Mouse (Mus musculus) hindbrain, embryonic 10.5 days (tissue): ENCODE measurements at regions not wholly inside any gene's neighbourhood (a gene's known extent, or its start where the extent isn't known, plus 50 kb on each side); places are given as distances from the start of the nearest gene placed in this dataset.

Source experiments
- DNase-seq: peaks from one replicate; pipeline ENCODE4 v3.0.0-alpha.2; 2017; ENCODE audit warnings: low spot score
- H3K27ac ChIP-seq: fragments of 300-500 bp; sonication (generic); 2 replicates; pipeline ENCODE4 v1.5.1; 2016; ENCODE audit warnings: mild to moderate bottlenecking, moderate library complexity
- H3K27me3 ChIP-seq: fragments of 300-500 bp; sonication (generic); 2 replicates; pipeline ENCODE4 v1.6.1; 2016; ENCODE audit warnings: mild to moderate bottlenecking; ENCODE audit not compliant: poor library complexity, insufficient read depth, severe bottlenecking
- H3K36me3 ChIP-seq: fragments of 300-500 bp; sonication (generic); 2 replicates; pipeline ENCODE4 v1.6.1; 2016; ENCODE audit warnings: mild to moderate bottlenecking, moderate library complexity
- H3K4me1 ChIP-seq: fragments of 300-500 bp; sonication (generic); replicated peaks from 2 replicates; pipeline ENCODE4 v1.6.1; 2016; ENCODE audit warnings: mild to moderate bottlenecking
- H3K4me3 ChIP-seq: fragments of 300-500 bp; sonication (generic); 2 replicates; pipeline ENCODE4 v1.5.1; 2016; ENCODE audit warnings: mild to moderate bottlenecking, moderate library complexity
- H3K9me3 ChIP-seq: fragments of 300-500 bp; sonication (generic); 2 replicates; pipeline ENCODE4 v1.6.1; 2016; ENCODE audit warnings: mild to moderate bottlenecking, moderate library complexity
- WGBS: fragments of 180-500 bp; shearing (Covaris S2); methylation state at CpG from one replicate; pipeline ENCODE4 v1.1.7; 2016; 5-methylcytosine and 5-hydroxymethylcytosine counted together

- no peaks in the 10 kb centered on the region for H3K36me3 ChIP-seq
- no peaks in the 10 kb centered on the region for H3K4me1 ChIP-seq
- H3K27me3 ChIP-seq: no peaks in the 10 kb centered on the region
- DNase-seq: no peak
- no peaks in the 10 kb centered on the region for H3K9me3 ChIP-seq
- H3K27ac ChIP-seq: no peak overlapping the region
- H3K4me3 ChIP-seq: no peak overlapping the region
- 92% methylated on average over 3 of the region's 3 CpGs for WGBS
Observed at GRCm38 (mm10) chr8:41815272-41815671, 398.4 kb upstream of the Frg1 start.

DNA sequence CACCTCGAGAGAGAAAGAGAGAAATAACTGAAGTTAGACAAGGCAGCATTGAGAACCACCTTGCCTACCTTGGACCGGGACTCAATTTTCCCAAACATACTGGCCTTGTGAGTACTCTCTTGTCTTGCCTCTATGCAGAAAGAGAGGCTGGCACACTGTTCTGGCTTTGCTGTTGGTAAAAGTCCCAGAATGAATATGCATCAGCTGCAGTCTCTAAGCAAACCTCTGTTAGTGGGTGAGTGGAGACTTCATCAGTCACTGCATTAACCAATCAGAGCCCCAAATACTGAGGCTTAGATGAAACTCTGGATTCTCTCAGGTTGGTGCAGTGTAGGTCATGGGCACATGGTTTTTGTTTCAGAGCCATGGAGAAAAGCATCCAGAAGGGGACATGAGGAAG, 378.8 kb upstream of the Frg1 start:
- no peak overlapping the region for H3K4me3 ChIP-seq
- H3K4me1 ChIP-seq: no peaks in the 10 kb centered on the region
- H3K27me3 ChIP-seq: no peaks in the 10 kb centered on the region
- WGBS: 94% methylated on average over 2 of the region's 2 CpGs
- H3K27ac ChIP-seq: no peak overlapping the region
- H3K36me3 ChIP-seq: no peaks in the 10 kb centered on the region
- H3K9me3 ChIP-seq: no peaks in the 10 kb centered on the region
- no peak for DNase-seq

GRCm38 (mm10) chr8:41786952-41787861, 370.3 kb upstream of the Frg1 start:
- H3K27me3 ChIP-seq: no peaks in the 10 kb centered on the region
- H3K36me3 ChIP-seq: no peaks in the 10 kb centered on the region
- no peak overlapping the region for H3K4me3 ChIP-seq
- H3K4me1 ChIP-seq: peaks cover 10% of the 10 kb centered on the region
- no peak overlapping the region for H3K27ac ChIP-seq
- no peaks in the 10 kb centered on the region for H3K9me3 ChIP-seq
- WGBS: 60% methylated on average over 9 of the region's 9 CpGs
- no peak for DNase-seq

DNA sequence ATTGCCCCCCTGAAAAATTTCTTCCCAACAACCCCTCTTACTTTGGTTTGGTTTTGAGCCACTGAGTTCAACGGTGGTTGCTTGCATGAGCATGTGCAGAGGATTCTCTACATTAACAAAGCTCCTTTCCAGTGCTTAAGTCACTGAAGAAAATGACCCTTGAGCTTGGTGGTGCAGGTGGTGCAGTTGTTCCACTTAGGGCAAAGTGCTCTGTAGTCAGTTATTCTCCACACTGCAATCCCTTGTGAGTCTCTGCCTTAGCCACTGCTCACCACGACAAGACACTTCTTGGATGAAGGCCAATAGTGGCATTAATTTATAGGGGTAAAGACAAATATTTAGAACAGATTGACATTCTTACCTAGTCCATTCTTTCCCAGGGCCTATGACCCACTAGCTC, 369.1 kb upstream of the Frg1 start:
- H3K27me3 ChIP-seq: no peaks in the 10 kb centered on the region
- no peak overlapping the region for H3K4me3 ChIP-seq
- no peaks in the 10 kb centered on the region for H3K9me3 ChIP-seq
- 84% methylated on average over 2 of the region's 2 CpGs for WGBS
- H3K36me3 ChIP-seq: no peaks in the 10 kb centered on the region
- peaks cover 10% of the 10 kb centered on the region for H3K4me1 ChIP-seq
- DNase-seq: no peak
- H3K27ac ChIP-seq: no peak overlapping the region

GRCm38 (mm10) chr8:41782837-41783236, 366.0 kb upstream of the Frg1 start:
- Histone ChIP-seq H3K9me3 (no peaks in the 10 kb centered on the region), H3K4me1 (peaks cover 10% of the 10 kb centered on the region), H3K4me3 (no peak overlapping the region), H3K27me3 (no peaks in the 10 kb centered on the region), H3K36me3 (no peaks in the 10 kb centered on the region), H3K27ac (no peak overlapping the region)
- DNase-seq: no peak
- 77% methylated on average over 1 of the region's 1 CpGs for WGBS

DNA sequence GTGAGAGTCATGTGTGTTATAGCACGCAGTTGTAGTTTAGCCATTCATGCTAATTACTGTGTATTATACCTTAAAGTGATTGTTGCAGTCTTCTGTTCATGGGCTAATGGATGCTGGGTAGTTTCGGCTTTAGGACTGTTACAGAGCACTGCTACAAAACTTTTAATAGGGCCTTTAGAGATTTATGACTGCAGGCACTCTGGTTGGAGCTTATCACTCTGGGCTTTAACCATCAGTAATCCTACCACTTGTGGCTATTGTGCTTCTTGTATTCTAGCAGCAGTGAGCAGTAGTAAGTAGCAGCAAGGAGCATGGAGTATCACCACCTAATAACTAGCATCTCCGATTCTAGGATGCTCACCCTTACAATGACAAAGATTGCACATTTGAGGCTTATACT, 362.6 kb upstream of the Frg1 start:
- no peaks in the 10 kb centered on the region for H3K27me3 ChIP-seq
- H3K27ac ChIP-seq: no peak overlapping the region
- H3K4me1 ChIP-seq: no peaks in the 10 kb centered on the region
- 89% methylated on average over 3 of the region's 3 CpGs for WGBS
- H3K36me3 ChIP-seq: no peaks in the 10 kb centered on the region
- DNase-seq: no peak
- no peak overlapping the region for H3K4me3 ChIP-seq
- no peaks in the 10 kb centered on the region for H3K9me3 ChIP-seq

DNA sequence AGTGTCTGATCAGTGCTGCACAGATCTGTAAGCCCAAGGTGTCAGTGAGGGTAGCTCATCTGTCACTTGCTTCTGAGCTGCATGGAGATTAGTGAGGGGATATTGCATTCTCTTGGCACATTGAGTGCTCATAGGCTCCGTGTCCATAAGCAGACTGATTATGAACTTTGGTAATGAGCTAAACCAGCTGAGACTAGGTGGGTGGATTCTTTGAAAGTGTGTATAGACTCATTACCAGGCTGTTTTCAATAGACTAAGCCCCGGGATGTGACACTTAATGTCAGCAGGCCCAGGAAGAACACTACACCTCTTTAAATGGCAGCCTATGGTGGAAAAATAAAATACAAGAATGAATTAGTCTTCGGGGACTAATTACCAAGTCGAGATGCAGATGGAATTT, 354.9 kb upstream of the Frg1 start:
- no peak overlapping the region for H3K27ac ChIP-seq
- H3K4me3 ChIP-seq: no peak overlapping the region
- DNase-seq: no peak
- no peaks in the 10 kb centered on the region for H3K27me3 ChIP-seq
- 77% methylated on average over 4 of the region's 4 CpGs for WGBS
- H3K36me3 ChIP-seq: no peaks in the 10 kb centered on the region
- no peaks in the 10 kb centered on the region for H3K4me1 ChIP-seq
- no peaks in the 10 kb centered on the region for H3K9me3 ChIP-seq

DNA sequence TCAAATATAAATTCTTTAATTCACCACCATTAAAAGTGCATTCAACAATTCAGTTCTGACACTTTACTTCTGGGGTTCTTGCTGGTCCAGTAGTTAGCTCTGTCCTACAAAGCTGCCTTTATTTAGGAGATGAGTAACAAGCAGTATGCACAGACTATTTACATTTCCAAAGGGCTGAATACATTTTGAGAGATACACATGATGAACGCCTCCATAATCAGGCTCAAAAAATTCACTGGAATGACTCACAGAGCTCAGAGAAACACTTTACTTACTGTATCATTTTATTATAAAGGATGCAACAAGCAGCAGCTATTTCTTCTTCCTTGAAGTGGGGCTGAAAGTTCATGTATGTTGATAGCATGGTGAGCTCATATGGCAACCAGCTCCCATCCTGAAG, 336.6 kb upstream of the Frg1 start:
- no peaks in the 10 kb centered on the region for H3K27me3 ChIP-seq
- WGBS: 92% methylated on average over 1 of the region's 1 CpGs
- no peaks in the 10 kb centered on the region for H3K9me3 ChIP-seq
- H3K4me1 ChIP-seq: no peaks in the 10 kb centered on the region
- no peak overlapping the region for H3K27ac ChIP-seq
- no peak overlapping the region for H3K4me3 ChIP-seq
- no peaks in the 10 kb centered on the region for H3K36me3 ChIP-seq
- no peak for DNase-seq

DNA sequence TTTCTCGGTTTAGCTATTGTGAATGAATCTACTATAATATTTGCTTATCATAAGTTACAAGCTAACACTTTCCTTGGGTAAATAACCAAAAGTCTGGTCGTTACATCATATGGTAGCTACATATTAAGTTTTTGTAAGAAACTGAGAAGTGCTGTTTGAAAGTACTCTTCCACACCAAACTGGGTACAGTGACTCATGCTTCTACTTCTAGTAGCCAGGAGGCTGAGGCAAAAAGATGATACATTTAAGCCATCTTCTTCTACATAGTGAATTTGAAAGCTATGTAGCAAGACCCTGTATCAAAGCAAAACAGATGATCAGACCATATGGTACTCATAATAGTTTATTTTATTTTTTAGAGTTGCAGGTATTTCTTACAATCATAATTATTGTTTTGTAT, 335.8 kb upstream of the Frg1 start:
- Histone ChIP-seq H3K9me3 (no peaks in the 10 kb centered on the region), H3K27ac (no peak overlapping the region), H3K27me3 (no peaks in the 10 kb centered on the region), H3K36me3 (no peaks in the 10 kb centered on the region), H3K4me1 (no peaks in the 10 kb centered on the region), H3K4me3 (no peak overlapping the region)
- no peak for DNase-seq
- WGBS: 82% methylated on average over 2 of the region's 2 CpGs

DNA sequence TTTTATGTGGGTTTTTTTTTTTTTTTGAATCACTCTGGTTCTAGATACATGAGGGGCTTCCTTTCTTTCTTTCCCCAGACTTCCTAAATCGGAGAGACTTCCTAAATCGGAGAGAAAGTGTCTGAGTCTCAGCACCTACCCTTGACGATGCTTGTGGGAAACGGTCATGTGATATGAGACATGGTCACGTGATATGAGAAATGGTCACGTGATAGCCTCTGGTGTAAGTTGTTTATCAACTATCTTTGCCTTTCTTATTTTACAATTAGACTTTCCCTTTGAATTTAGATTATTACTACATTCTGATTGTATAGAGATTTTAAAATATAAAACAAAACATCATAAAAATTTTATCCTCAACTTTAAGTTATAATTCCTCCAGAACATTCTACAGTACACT, 330.1 kb upstream of the Frg1 start:
- no peak for DNase-seq
- no peaks in the 10 kb centered on the region for H3K27me3 ChIP-seq
- 91% methylated on average over 6 of the region's 6 CpGs for WGBS
- H3K9me3 ChIP-seq: no peaks in the 10 kb centered on the region
- no peaks in the 10 kb centered on the region for H3K36me3 ChIP-seq
- H3K27ac ChIP-seq: no peak overlapping the region
- no peak overlapping the region for H3K4me3 ChIP-seq
- H3K4me1 ChIP-seq: 0 out of 2 replicates have a peak, but pooled peaks cover 2% of the 10 kb centered on the region

GRCm38 (mm10) chr8:41742796-41743670, 326.2 kb upstream of the Frg1 start:
- Histone ChIP-seq H3K4me3 (no peak overlapping the region), H3K27me3 (no peaks in the 10 kb centered on the region), H3K27ac (0 out of 2 replicates have a peak overlapping the region, but pooled peaks have one; percentile 29), H3K4me1 (0 out of 2 replicates have a peak, but pooled peaks cover 2% of the 10 kb centered on the region), H3K36me3 (no peaks in the 10 kb centered on the region), H3K9me3 (no peaks in the 10 kb centered on the region)
- 52% methylated on average over 11 of the region's 11 CpGs for WGBS
- DNase-seq: no peak

GRCm38 (mm10) chr8:41717002-41717401, 300.1 kb upstream of the Frg1 start:
- Histone ChIP-seq H3K27ac (no peak overlapping the region), H3K27me3 (no peaks in the 10 kb centered on the region), H3K36me3 (no peaks in the 10 kb centered on the region), H3K4me1 (peaks cover 5% of the 10 kb centered on the region; the same call in 1 of the 2 replicates), H3K9me3 (no peaks in the 10 kb centered on the region), H3K4me3 (no peak overlapping the region)
- no peak for DNase-seq
- 91% methylated on average over 3 of the region's 3 CpGs for WGBS
